Mouse (Mus musculus): ENCODE data around the gene Olfr373. TPM values are rescaled to one million over a fixed set of nuclear protein-coding genes. Genes with fewer than 3 reads are reported as not detected.

Gene Olfr373
- polyA plus RNA-seq, 1 experiment from 2014 or later = not detected

DNA sequence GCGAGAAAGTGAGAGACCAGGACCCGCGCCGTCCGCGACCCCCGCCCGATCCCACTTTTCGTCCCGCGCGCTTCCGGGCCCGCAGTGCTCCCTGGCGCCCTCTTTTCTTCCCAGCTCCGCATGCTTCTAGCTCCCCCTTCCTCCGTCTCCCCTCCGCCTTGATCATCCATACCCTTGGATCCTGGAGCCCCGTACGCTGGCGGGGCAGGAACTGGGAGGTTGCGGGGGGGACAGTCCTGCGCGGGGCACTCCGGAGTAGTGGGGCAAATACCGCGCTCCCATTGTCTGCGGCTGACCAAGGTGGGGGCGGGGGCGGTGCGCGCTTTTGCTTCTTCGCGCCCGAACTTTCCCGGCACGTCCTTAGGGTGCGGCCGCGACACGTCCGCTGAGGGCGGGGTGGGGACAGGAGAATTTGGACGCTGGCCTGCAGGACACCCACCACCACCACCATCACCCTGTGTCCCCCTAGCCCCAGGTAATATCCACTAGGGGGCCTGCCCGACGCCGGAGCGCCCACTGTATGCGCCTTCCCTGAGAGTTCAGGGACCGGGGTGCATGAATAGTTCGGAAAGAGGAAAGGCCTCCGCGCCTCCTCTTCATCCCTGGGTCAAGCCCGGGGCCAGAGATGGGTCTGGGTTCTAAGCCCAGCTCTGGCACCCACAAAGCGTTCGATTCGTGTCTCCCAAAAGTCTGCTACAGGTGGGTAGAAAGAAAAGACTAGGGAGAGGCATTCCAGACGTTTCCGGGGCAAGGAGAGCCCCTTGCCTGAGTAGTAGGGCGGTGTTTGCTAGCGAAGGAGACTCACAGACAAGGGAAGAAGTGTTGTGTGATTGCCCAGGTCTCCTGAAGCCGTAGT lies 52.7 kb downstream of the Olfr373 start:
- peak; percentile 77 for ATAC-seq (ENCODE audit: low FRiP score)
- Histone ChIP-seq H3K9me3 (no peaks in the 10 kb centered on the region), H3K4me3 (replicated peaks) (peak overlapping the region; percentile 78), H3K27me3 (no peaks in the 10 kb centered on the region), H3K27ac (peak overlapping the region; percentile 96), H3K9ac (peak overlapping the region; percentile 92), H3K4me2 (peak overlapping the region; percentile 81), H3K4me1 (peaks cover 21% of the 10 kb centered on the region), H3K36me3 (replicated peaks) (peaks cover 27% of the 10 kb centered on the region)
- WGBS = 0% methylated on average over 54 of the region's 62 CpGs

DNA sequence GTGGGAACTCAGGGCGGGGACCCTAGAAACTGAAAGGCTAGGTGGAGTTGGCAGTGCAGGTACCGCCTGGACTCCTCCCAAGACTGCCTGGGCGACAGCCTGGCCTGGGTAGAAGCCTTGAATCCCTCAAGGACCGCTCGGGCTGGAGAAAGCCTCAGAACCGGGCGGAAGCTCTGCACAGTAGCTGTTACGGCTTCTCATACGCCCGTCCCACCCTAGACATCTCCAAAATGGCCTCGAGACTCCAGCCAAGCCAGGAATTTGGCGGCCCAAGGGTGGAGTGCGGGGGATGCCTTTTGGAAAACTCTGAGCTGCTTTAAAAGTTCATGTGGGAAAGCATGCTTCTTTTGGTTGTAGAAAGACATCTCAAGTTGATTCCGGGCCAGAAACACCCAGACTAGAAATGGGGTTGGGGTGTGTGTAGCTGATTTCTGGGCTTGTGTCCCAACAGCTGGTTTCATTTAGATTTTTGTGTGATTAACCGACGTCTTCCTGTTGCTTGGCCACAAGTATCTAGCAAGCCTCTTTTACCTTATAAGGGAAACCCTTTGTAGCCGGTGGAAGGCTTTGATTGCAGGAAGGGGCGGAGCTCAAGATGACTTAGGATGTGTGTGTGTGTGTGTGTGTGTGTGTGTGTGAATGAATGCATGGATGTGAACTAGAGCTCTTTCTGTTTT lies 53.5 kb downstream of the Olfr373 start:
- WGBS = 1% methylated on average over 18 of the region's 18 CpGs
- H3K27ac ChIP-seq = peak overlapping the region; percentile 96
- peak; percentile 30; the same call in 1 of the 2 replicates for ATAC-seq (ENCODE audit: low FRiP score)
- peak overlapping the region; percentile 78 for H3K4me3 ChIP-seq (replicated peaks)
- H3K9me3 ChIP-seq = no peaks in the 10 kb centered on the region
- H3K4me1 ChIP-seq = peaks cover 21% of the 10 kb centered on the region
- peak overlapping the region; percentile 92 for H3K9ac ChIP-seq
- H3K4me2 ChIP-seq = peak overlapping the region; percentile 81
- H3K27me3 ChIP-seq = no peaks in the 10 kb centered on the region
- H3K36me3 ChIP-seq (replicated peaks) = peaks cover 35% of the 10 kb centered on the region

- H3K4me2 ChIP-seq = peak overlapping the region; percentile 21; the same call in 1 of the 2 replicates
- H3K4me3 ChIP-seq (replicated peaks) = 0 out of 2 replicates have a peak overlapping the region, but pooled peaks have one; percentile 1
- no peaks in the 10 kb centered on the region for H3K9me3 ChIP-seq
- WGBS = 98% methylated on average over 2 of the region's 2 CpGs
- H3K27me3 ChIP-seq = no peaks in the 10 kb centered on the region
- H3K9ac ChIP-seq = no peak overlapping the region
- H3K36me3 ChIP-seq (replicated peaks) = peaks cover 44% of the 10 kb centered on the region
- ATAC-seq (ENCODE audit: low FRiP score) = no peak
- no peak overlapping the region for H3K27ac ChIP-seq
- peaks cover 21% of the 10 kb centered on the region for H3K4me1 ChIP-seq
Observed at GRCm38 (mm10) chr8:72137431-72137830, 54.5 kb downstream of the Olfr373 start.

GRCm38 (mm10) chr8:72138456-72138855 lies 55.5 kb downstream of the Olfr373 start:
- Histone ChIP-seq H3K9ac (no peak overlapping the region), H3K4me3 (replicated peaks) (no peak overlapping the region), H3K27ac (no peak overlapping the region), H3K27me3 (no peaks in the 10 kb centered on the region), H3K4me2 (no peak overlapping the region), H3K4me1 (peaks cover 21% of the 10 kb centered on the region), H3K9me3 (no peaks in the 10 kb centered on the region), H3K36me3 (replicated peaks) (peaks cover 55% of the 10 kb centered on the region)
- no peak for ATAC-seq (ENCODE audit: low FRiP score)
- WGBS = 95% methylated on average over 5 of the region's 5 CpGs

GRCm38 (mm10) chr8:72143256-72143824 lies 60.4 kb downstream of the Olfr373 start:
- Histone ChIP-seq H3K4me2 (no peak overlapping the region), H3K4me1 (no peaks in the 10 kb centered on the region), H3K36me3 (replicated peaks) (peaks cover 94% of the 10 kb centered on the region), H3K9ac (no peak overlapping the region), H3K4me3 (replicated peaks) (no peak overlapping the region), H3K27ac (no peak overlapping the region), H3K9me3 (no peaks in the 10 kb centered on the region), H3K27me3 (no peaks in the 10 kb centered on the region)
- ATAC-seq (ENCODE audit: low FRiP score) = no peak
- 95% methylated on average over 13 of the region's 13 CpGs for WGBS

DNA sequence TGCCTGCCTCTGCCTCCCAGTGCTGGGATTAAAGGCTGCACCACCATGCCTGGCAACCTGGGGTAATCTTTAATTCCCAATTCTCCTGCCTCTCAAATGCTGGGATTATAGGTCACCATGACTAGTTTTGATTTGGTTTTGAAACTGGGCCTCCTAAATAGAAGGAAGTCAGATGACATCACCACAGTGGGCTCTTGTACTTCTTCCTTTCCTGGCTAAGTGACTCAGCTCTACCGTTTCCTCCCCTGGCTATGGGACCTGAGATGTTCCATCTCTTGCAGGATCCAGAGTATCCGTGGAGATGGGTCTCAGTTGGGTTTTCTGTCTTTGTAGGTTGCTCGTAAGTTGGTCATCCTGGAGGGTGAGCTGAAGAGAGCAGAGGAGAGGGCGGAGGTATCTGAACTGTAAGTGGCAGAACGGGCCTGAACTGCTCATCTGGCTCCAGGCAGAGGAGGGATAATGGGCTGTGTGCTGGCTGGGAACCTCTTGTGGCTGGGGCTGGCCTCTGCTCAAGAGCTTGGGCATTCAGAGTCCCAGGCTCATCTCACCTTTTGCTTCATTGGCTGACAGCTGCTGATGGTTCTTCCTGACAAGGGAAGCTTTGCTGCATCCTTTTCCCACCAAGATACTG lies 61.5 kb downstream of the Olfr373 start:
- H3K4me1 ChIP-seq = no peaks in the 10 kb centered on the region
- no peaks in the 10 kb centered on the region for H3K27me3 ChIP-seq
- H3K27ac ChIP-seq = no peak overlapping the region
- no peak for ATAC-seq (ENCODE audit: low FRiP score)
- no peak overlapping the region for H3K4me2 ChIP-seq
- H3K36me3 ChIP-seq (replicated peaks) = peaks cover 91% of the 10 kb centered on the region
- 89% methylated on average over 5 of the region's 5 CpGs for WGBS
- no peak overlapping the region for H3K9ac ChIP-seq
- H3K4me3 ChIP-seq (replicated peaks) = no peak overlapping the region
- H3K9me3 ChIP-seq = no peaks in the 10 kb centered on the region

GRCm38 (mm10) chr8:72145511-72145910 lies 62.5 kb downstream of the Olfr373 start:
- Histone ChIP-seq H3K9ac (no peak overlapping the region), H3K9me3 (no peaks in the 10 kb centered on the region), H3K4me1 (no peaks in the 10 kb centered on the region), H3K36me3 (replicated peaks) (peaks cover 90% of the 10 kb centered on the region), H3K27me3 (no peaks in the 10 kb centered on the region), H3K27ac (no peak overlapping the region), H3K4me2 (no peak overlapping the region), H3K4me3 (replicated peaks) (no peak overlapping the region)
- WGBS = 92% methylated on average over 3 of the region's 3 CpGs
- no peak for ATAC-seq (ENCODE audit: low FRiP score)

GRCm38 (mm10) chr8:72146056-72146455 lies 63.1 kb downstream of the Olfr373 start:
- peaks cover 89% of the 10 kb centered on the region for H3K36me3 ChIP-seq (replicated peaks)
- no peak overlapping the region for H3K9ac ChIP-seq
- no peak overlapping the region for H3K27ac ChIP-seq
- no peaks in the 10 kb centered on the region for H3K27me3 ChIP-seq
- WGBS = 86% methylated on average over 1 of the region's 1 CpGs
- ATAC-seq (ENCODE audit: low FRiP score) = no peak
- no peak overlapping the region for H3K4me2 ChIP-seq
- no peaks in the 10 kb centered on the region for H3K4me1 ChIP-seq
- no peaks in the 10 kb centered on the region for H3K9me3 ChIP-seq
- no peak overlapping the region for H3K4me3 ChIP-seq (replicated peaks)

GRCm38 (mm10) chr8:72146556-72146955 lies 63.6 kb downstream of the Olfr373 start:
- Histone ChIP-seq H3K27me3 (no peaks in the 10 kb centered on the region), H3K36me3 (replicated peaks) (peaks cover 89% of the 10 kb centered on the region), H3K4me1 (no peaks in the 10 kb centered on the region), H3K4me3 (replicated peaks) (no peak overlapping the region), H3K27ac (no peak overlapping the region), H3K4me2 (no peak overlapping the region), H3K9me3 (no peaks in the 10 kb centered on the region), H3K9ac (no peak overlapping the region)
- no peak for ATAC-seq (ENCODE audit: low FRiP score)
- WGBS = 92% methylated on average over 3 of the region's 3 CpGs

DNA sequence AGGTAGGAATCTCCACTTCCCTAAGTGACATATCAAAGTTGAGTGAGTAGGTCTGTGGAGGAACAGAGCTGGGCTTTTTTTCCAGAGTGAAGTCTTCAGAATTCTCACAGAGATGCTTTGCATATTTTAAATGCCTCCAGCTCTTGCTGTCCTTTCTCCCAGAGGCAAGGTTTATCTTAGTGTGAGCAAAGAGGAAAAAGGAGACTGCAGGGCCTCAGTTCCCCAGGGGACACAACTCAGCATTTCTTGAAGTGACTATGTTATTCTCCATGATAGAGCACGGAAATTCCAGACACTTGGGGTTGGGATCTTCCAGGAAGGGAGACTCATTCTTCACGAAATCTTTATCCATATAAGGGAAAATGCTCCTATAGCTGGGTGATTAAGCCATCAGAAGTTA lies 64.3 kb downstream of the Olfr373 start:
- no peak overlapping the region for H3K4me2 ChIP-seq
- H3K4me3 ChIP-seq (replicated peaks) = no peak overlapping the region
- peaks cover 89% of the 10 kb centered on the region for H3K36me3 ChIP-seq (replicated peaks)
- no peaks in the 10 kb centered on the region for H3K4me1 ChIP-seq
- no peaks in the 10 kb centered on the region for H3K27me3 ChIP-seq
- WGBS = 83% methylated on average over 2 of the region's 2 CpGs
- H3K9me3 ChIP-seq = no peaks in the 10 kb centered on the region
- H3K27ac ChIP-seq = no peak overlapping the region
- no peak for ATAC-seq (ENCODE audit: low FRiP score)
- no peak overlapping the region for H3K9ac ChIP-seq

GRCm38 (mm10) chr8:72149056-72149455 lies 66.1 kb downstream of the Olfr373 start:
- H3K27ac ChIP-seq = no peak overlapping the region
- H3K4me1 ChIP-seq = no peaks in the 10 kb centered on the region
- H3K9me3 ChIP-seq = no peaks in the 10 kb centered on the region
- H3K36me3 ChIP-seq (replicated peaks) = peaks cover 86% of the 10 kb centered on the region
- H3K27me3 ChIP-seq = no peaks in the 10 kb centered on the region
- H3K9ac ChIP-seq = no peak overlapping the region
- no peak overlapping the region for H3K4me2 ChIP-seq
- ATAC-seq (ENCODE audit: low FRiP score) = no peak
- WGBS = 83% methylated on average over 1 of the region's 1 CpGs
- no peak overlapping the region for H3K4me3 ChIP-seq (replicated peaks)

GRCm38 (mm10) chr8:72151418-72152078 lies 68.6 kb downstream of the Olfr373 start:
- Histone ChIP-seq H3K4me2 (no peak overlapping the region), H3K9ac (no peak overlapping the region), H3K27ac (no peak overlapping the region), H3K4me3 (replicated peaks) (no peak overlapping the region), H3K27me3 (no peaks in the 10 kb centered on the region), H3K4me1 (no peaks in the 10 kb centered on the region), H3K9me3 (no peaks in the 10 kb centered on the region), H3K36me3 (replicated peaks) (peaks cover 70% of the 10 kb centered on the region)
- no peak for ATAC-seq (ENCODE audit: low FRiP score)
- 84% methylated on average over 3 of the region's 3 CpGs for WGBS
